Mouse (Mus musculus) olfactory bulb, adult 2 months (tissue): ENCODE results near the gene Gm20920.
"Not testable (repeated sequence)": the region's sequence is repeated elsewhere in the genome, so short reads cannot be mapped to it uniquely, and the experiment has no call there.

Experiments
- CTCF ChIP-seq: fragments of 200-500 bp; IDR thresholded peaks from 2 replicates; pipeline ENCODE4 v1.5.1; 2012; ENCODE audit warnings: low read depth, mild to moderate bottlenecking, low read length, moderate library complexity; ENCODE audit not compliant: insufficient read depth
- POLR2A ChIP-seq: fragments of 200-500 bp; IDR thresholded peaks from 2 replicates; pipeline ENCODE4 v1.6.1; 2012; ENCODE audit warnings: mild to moderate bottlenecking, low read depth, low read length, moderate library complexity; ENCODE audit not compliant: insufficient read depth

DNA sequence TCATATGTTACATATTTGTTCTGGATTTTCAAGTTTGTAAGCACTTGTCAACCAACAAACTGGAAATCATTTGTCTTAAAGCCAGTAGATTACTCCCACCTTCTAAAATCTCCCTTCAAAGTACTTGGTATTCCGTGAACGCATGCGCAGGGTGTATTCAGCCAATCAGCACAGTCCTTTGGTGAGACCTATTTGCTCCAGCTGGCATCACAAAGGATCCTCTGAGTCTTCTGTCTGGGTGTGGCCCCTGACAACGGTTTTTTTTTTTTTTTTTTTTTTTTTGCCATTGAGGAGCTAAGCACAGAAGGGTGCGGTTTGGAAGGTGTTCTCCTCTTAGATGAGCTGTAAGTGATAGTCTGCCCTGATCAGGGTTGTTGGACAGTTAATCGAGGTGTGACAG lies at the start of gene Gm20920:
- not testable (repeated sequence) for TF ChIP-seq CTCF, POLR2A
